Mouse (Mus musculus) frontal cortex, postnatal 10 days (tissue): ENCODE data around the gene Cd244a.
A peak's percentile ranks its signal among the peaks of the same experiment; 100 is the strongest.

Source experiments
- DNase-seq, 2 experiments: peaks; one replicate each; pipeline ENCODE4 v3.0.0; 2022; ENCODE audit warnings: low spot score in 2 of 2, mixed read lengths in 1 of 2

The Cd244a gene

GRCm38 (mm10) chr1:171577168-171577567, 18.2 kb downstream of the Cd244a start:
- no peak for DNase-seq

DNA sequence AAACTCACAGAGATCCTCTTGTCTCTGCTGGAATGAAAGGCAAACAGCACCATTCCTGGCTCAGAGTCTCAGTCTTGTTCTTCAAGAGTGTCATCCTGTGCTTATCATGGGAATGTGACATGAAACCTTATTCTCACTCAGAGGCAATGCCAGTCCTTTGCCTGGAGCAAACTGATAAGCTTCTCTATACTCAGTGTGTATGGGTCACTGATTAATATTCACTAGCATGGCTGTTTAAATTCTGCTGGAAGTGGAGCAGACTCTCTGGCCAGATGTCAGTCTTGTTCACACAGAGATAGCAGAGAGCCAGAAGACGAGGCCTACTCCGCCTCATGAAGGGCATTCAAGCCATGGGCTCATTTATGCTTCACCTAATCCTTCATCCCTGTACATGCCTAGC, 25.6 kb downstream of the Cd244a start:
- no peak for DNase-seq

DNA sequence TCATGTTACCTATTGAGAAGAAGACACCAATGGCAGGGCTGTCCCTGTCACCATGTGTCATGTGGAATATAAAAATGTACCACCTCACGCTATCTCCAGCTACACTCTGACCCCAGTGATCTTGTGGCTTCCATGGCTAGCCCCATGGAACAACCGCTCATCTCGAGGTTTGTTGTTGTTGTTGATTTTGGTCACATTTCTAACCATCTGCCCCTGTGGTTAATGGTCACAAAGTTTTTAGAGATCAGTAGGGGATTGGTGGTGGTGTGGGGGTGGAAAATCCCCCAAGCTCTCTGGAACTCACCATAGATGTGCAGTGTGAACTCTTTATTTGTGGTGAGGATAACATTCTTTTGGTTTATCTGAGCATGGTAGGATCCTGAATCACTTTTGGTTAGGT, 45.7 kb downstream of the Cd244a start:
- DNase-seq = no peak

DNA sequence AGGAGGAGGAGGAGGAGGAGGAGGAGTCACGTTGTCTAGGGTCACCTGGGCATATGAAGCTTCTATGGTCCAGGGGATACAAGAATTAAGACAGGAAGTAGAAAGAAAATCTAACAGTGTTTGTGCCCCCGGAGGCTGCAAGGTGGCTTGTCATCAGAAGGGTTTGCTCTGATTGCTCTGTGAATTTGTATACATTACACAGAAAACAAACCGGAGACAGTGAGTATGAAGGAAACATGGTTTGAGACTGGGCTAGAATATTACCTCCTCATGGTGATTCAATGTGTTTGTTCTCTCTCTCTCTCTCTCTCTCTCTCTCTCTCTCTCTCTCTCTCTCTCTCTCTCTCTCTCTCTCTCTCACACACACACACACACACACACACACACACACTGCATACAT, 47.7 kb downstream of the Cd244a start:
- DNase-seq = no peak

GRCm38 (mm10) chr1:171607176-171607575, 48.2 kb downstream of the Cd244a start, which contains the start of gene Ly9:
TSS of gene Ly9 (minus strand) at chr1:171607410.
- DNase-seq = no peak

GRCm38 (mm10) chr1:171610026-171610425, 51.0 kb downstream of the Cd244a start:
- DNase-seq = no peak

- no peak for DNase-seq
Measured at GRCm38 (mm10) chr1:171610781-171611180, 51.8 kb downstream of the Cd244a start.

- DNase-seq = no peak
Measured at GRCm38 (mm10) chr1:171613962-171614361, 55.0 kb downstream of the Cd244a start.

DNA sequence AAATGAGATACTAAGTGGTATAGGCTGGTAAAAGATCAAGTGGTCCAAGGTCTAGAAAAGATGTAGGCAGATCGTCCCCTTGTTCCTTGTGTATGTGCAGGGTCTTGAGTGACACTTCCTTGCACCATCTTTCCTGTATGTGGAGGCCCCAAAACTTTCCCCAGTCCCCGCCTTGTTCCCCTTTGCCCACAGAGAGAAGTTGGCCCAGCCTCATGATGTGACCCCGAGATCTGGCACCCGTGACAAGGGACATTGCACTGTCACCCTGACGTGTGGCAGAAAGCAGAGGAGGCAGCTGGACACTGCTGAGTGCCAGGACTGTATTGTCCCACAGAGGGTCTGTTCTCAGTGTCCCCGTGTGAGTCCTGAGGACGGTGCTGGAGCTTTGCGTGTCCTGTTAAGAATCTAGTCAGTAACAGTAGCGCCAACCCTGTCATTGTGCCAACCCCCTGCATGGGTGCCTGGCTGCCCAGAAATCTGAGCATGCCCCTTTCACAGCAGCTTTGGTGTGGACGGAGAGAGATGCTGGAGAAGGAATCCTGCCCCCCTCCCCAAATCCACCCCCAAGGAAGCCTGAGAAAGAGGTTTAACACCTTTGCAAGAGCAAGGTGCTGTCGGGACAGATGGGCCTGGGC, 58.0 kb downstream of the Cd244a start:
- DNase-seq = no peak

GRCm38 (mm10) chr1:171619001-171619400, 60.0 kb downstream of the Cd244a start:
- DNase-seq = no peak

DNA sequence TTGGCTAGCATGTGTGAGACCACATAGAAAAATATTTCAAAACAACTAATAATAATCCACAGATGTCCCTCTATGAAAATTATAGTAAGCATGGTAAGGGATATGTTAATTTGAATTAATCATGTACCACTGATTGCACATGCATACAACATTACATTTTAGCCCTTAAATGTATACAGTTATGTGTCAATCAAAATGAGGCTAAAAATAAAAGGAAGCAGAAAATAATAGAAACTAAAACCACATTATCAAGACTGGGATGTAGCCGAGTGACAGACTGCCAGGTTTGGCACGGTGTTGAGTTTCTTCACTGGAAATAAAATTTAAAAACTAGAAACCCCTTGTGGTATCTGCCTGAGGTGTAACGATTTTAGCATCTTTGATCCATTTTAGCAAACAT, 60.7 kb downstream of the Cd244a start:
- DNase-seq = no peak

DNA sequence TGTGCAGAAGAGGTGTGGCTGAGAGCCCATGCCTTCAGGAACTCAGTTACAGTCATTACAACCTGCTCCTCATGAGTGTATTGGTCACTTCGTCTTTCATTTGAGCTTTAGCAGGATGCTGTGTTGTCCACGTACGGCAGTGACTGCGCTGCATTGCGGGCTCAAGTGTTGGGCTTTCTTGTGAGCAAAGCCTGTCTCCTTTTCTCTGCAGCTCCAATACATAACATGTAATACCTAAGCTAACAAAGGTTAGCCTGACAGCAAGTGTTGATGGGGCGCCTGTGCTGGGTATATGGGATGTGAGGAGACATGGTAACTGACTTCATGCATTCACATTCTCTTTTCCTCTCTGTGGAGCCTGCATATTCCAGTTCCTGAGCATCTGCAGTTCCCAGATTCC, 61.1 kb downstream of the Cd244a start:
- DNase-seq = no peak

GRCm38 (mm10) chr1:171627801-171628200, 68.8 kb downstream of the Cd244a start:
- DNase-seq = no peak

- no peak for DNase-seq
Measured at GRCm38 (mm10) chr1:171629168-171629567, 70.2 kb downstream of the Cd244a start.

DNA sequence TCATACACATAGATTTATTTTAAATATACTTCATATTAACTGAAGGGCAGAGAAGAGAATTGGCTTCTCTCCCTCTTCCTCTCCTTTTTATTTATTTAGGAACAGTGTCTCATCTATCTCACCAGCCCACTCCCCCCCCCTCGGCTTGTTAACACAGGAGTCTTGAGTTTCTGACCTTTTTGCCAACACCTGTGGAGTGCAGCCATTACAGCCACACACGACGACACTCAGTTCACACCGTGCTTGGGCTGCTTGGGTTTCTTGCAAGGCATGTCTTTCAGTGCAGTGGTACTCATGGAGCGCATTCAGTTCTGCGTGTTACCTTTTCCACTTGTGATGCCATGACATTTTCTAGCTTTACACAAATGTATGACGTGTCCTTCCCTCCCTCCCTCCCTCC, 71.0 kb downstream of the Cd244a start:
- no peak for DNase-seq

GRCm38 (mm10) chr1:171630912-171631311, 71.9 kb downstream of the Cd244a start:
- DNase-seq = peak in 1 of 2 experiments; percentile 36

DNA sequence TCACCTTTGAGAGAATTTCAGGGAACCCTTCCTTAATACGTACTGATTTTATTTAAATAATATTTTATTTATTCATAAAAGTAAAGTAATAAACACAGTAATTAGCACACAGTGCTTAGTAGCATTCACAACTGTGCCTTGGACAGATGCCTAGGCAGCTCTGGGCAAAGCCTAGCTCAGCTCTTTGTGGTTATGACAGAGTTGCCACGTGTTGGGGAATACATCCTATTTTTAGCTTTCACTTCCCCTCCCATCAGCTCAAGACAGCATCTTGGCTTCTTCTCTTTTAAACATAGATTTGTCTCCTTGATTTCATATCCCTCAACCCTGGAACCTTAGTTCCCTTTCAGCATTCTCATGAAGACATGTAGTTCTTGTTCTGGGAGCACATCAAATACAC, 72.5 kb downstream of the Cd244a start:
- peak; percentile 26 to 27 for DNase-seq

DNA sequence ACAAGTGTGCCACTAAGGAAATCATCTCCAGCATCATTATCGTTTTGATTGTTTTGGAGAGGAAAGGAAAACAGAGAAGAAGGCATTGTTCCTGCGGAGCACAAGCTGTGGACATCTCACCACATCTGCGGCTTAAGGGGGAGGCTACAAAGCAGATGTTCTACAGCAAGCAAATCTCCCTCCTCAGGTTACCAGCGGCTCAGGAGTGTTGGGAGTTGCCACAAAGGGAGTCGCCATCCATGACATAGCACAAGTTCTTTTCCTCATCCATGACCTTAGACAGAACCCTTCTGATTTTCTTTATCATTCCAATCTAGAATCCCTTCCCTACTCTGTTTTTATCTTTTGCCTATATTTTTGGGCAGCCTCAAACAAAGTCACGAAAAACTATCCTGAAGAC, 76.7 kb downstream of the Cd244a start:
- DNase-seq = no peak

DNA sequence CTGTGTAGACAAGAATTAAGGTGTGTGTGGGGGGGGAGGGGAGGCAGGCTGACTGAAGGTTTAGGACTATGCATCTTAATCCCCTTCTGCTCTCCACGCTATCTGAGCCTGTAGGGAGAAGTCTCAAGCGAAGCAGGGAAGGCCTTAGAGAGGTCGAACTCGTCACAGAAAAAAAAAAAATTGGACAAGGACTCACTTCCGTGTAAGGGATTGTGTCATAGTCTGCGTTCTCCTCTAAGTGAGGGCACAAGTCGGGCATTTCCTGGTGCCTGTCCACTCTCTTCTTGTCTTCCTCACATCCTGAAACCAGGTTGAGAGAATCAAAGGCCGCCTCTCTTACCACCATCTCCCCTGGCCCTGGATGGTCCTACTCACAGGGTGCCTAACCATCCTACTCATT, 78.1 kb downstream of the Cd244a start:
- no peak for DNase-seq

- no peak for DNase-seq
Measured at GRCm38 (mm10) chr1:171638686-171639085, 79.7 kb downstream of the Cd244a start.

DNA sequence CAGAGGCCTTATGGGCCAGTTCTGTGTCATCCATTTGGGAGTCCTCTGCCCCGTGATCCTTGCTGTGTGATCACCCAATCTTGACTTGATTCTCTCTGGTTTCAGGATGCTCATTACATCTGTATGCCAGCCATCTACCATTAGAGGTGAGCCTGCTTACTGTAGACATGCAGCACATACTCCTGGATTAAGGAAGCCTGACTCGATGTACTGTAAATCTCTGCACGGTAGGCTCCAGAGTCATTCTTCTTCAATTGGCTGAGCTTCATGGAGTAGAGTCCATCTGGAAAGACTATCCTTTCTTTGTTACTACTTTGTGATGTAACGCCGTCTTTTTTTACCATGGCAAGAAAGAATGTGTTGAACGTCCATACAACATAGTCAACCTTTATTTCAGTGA, 81.8 kb downstream of the Cd244a start:
- DNase-seq = no peak

GRCm38 (mm10) chr1:171643612-171644011, 84.6 kb downstream of the Cd244a start:
- DNase-seq = no peak

GRCm38 (mm10) chr1:171646429-171646940, 87.5 kb downstream of the Cd244a start:
- no peak for DNase-seq

GRCm38 (mm10) chr1:171647716-171648115, 88.7 kb downstream of the Cd244a start:
- DNase-seq = no peak
